Mouse (Mus musculus) liver, embryonic 13.5 days (tissue): ENCODE measurements at regions not wholly inside any gene's neighbourhood (a gene's known extent, or its start where the extent isn't known, plus 50 kb on each side); places are given as distances from the start of the nearest gene placed in this dataset.

Experiments used
- ATAC-seq: fragments of 200-750 bp; cut with Nextera tagmentation; 2 replicates; pipeline ENCODE4 v1.8.0; 2017; ENCODE audit warnings: low read depth, mild to moderate bottlenecking, moderate number of reproducible peaks, moderate library complexity
- DNase-seq: peaks from one replicate; pipeline ENCODE4 v3.0.0; 2022
- H3K27ac ChIP-seq: fragments of 300-500 bp; sonication (generic); 2 replicates; pipeline ENCODE4 v1.5.1; 2015; ENCODE audit warnings: moderate library complexity, mild to moderate bottlenecking, inconsistent platforms
- H3K27me3 ChIP-seq: fragments of 300-500 bp; sonication (generic); 2 replicates; pipeline ENCODE4 v1.6.1; 2015; ENCODE audit warnings: mild to moderate bottlenecking, inconsistent platforms
- H3K36me3 ChIP-seq: fragments of 300-500 bp; sonication (generic); 2 replicates; pipeline ENCODE4 v1.6.1; 2015; ENCODE audit warnings: mild to moderate bottlenecking, inconsistent platforms
- H3K4me1 ChIP-seq: fragments of 300-500 bp; sonication (generic); replicated peaks from 2 replicates; pipeline ENCODE4 v1.6.1; 2015; ENCODE audit warnings: inconsistent platforms
- H3K4me2 ChIP-seq: fragments of 300-500 bp; sonication (generic); 2 replicates; pipeline ENCODE4 v1.6.1; 2015; ENCODE audit warnings: inconsistent platforms, mild to moderate bottlenecking, moderate library complexity
- H3K4me3 ChIP-seq: fragments of 300-500 bp; sonication (generic); replicated peaks from 2 replicates; pipeline ENCODE4 v1.5.1; 2015; ENCODE audit warnings: mild to moderate bottlenecking, inconsistent platforms
- H3K9ac ChIP-seq: fragments of 300-500 bp; sonication (generic); 2 replicates; pipeline ENCODE4 v1.6.1; 2015; ENCODE audit warnings: mild to moderate bottlenecking, inconsistent platforms
- H3K9me3 ChIP-seq: fragments of 300-500 bp; sonication (generic); replicated peaks from 2 replicates; pipeline ENCODE4 v1.6.1; 2016; ENCODE audit warnings: inconsistent platforms
- WGBS: fragments of 180-500 bp; shearing (Covaris S2); methylation state at CpG from one replicate; pipeline ENCODE4 v1.1.7; 2015; ENCODE audit not compliant: insufficient replicate concordance; 5-methylcytosine and 5-hydroxymethylcytosine counted together

GRCm38 (mm10) chr15:16404077-16404476 lies 324.5 kb upstream of the Cdh9 start:
- WGBS = 70% methylated on average over 5 of the region's 5 CpGs
- DNase-seq = no peak
- H3K4me1 ChIP-seq = no peaks in the 10 kb centered on the region
- H3K4me3 ChIP-seq = no peak overlapping the region
- no peak overlapping the region for H3K4me2 ChIP-seq
- no peak overlapping the region for H3K9ac ChIP-seq
- no peak overlapping the region for H3K27ac ChIP-seq
- H3K27me3 ChIP-seq = no peaks in the 10 kb centered on the region
- no peaks in the 10 kb centered on the region for H3K36me3 ChIP-seq
- no peak for ATAC-seq
- no peaks in the 10 kb centered on the region for H3K9me3 ChIP-seq

GRCm38 (mm10) chr15:16406203-16406602 lies 322.4 kb upstream of the Cdh9 start:
- Histone ChIP-seq H3K4me1 (no peaks in the 10 kb centered on the region), H3K4me3 (no peak overlapping the region), H3K36me3 (no peaks in the 10 kb centered on the region), H3K4me2 (no peak overlapping the region), H3K9me3 (no peaks in the 10 kb centered on the region), H3K9ac (no peak overlapping the region), H3K27ac (no peak overlapping the region), H3K27me3 (no peaks in the 10 kb centered on the region)
- ATAC-seq = no peak
- no peak for DNase-seq

GRCm38 (mm10) chr15:16411686-16412085 lies 316.9 kb upstream of the Cdh9 start:
- H3K4me2 ChIP-seq = no peak overlapping the region
- H3K9ac ChIP-seq = no peak overlapping the region
- H3K9me3 ChIP-seq = no peaks in the 10 kb centered on the region
- no peaks in the 10 kb centered on the region for H3K4me1 ChIP-seq
- H3K4me3 ChIP-seq = no peak overlapping the region
- H3K27me3 ChIP-seq = no peaks in the 10 kb centered on the region
- H3K36me3 ChIP-seq = no peaks in the 10 kb centered on the region
- WGBS = 61% methylated on average over 1 of the region's 1 CpGs
- ATAC-seq = no peak
- no peak overlapping the region for H3K27ac ChIP-seq
- DNase-seq = no peak

GRCm38 (mm10) chr15:16417719-16418118 lies 310.8 kb upstream of the Cdh9 start:
- WGBS = 48% methylated on average over 3 of the region's 3 CpGs
- Histone ChIP-seq H3K4me2 (no peak overlapping the region), H3K9ac (no peak overlapping the region), H3K27ac (no peak overlapping the region), H3K4me1 (no peaks in the 10 kb centered on the region), H3K4me3 (no peak overlapping the region), H3K9me3 (no peaks in the 10 kb centered on the region), H3K36me3 (no peaks in the 10 kb centered on the region), H3K27me3 (no peaks in the 10 kb centered on the region)
- DNase-seq (no peak), ATAC-seq (no peak)

GRCm38 (mm10) chr15:16423019-16423418 lies 305.5 kb upstream of the Cdh9 start:
- Histone ChIP-seq H3K36me3 (no peaks in the 10 kb centered on the region), H3K9ac (no peak overlapping the region), H3K9me3 (no peaks in the 10 kb centered on the region), H3K27ac (no peak overlapping the region), H3K4me1 (no peaks in the 10 kb centered on the region), H3K4me2 (no peak overlapping the region), H3K4me3 (no peak overlapping the region), H3K27me3 (no peaks in the 10 kb centered on the region)
- no peak for DNase-seq
- no peak for ATAC-seq
- WGBS = 47% methylated on average over 3 of the region's 3 CpGs

- no peak for DNase-seq
- no peak overlapping the region for H3K4me2 ChIP-seq
- H3K9me3 ChIP-seq = no peaks in the 10 kb centered on the region
- no peak overlapping the region for H3K4me3 ChIP-seq
- no peaks in the 10 kb centered on the region for H3K4me1 ChIP-seq
- H3K27me3 ChIP-seq = no peaks in the 10 kb centered on the region
- no peak overlapping the region for H3K9ac ChIP-seq
- ATAC-seq = no peak
- H3K27ac ChIP-seq = no peak overlapping the region
- no peaks in the 10 kb centered on the region for H3K36me3 ChIP-seq
These were observed 281.9 kb upstream of the Cdh9 start for GRCm38 (mm10) chr15:16446631-16447030.

- no peaks in the 10 kb centered on the region for H3K9me3 ChIP-seq
- H3K9ac ChIP-seq = no peak overlapping the region
- 23% methylated on average over 3 of the region's 3 CpGs for WGBS
- no peaks in the 10 kb centered on the region for H3K4me1 ChIP-seq
- no peak overlapping the region for H3K27ac ChIP-seq
- H3K36me3 ChIP-seq = no peaks in the 10 kb centered on the region
- ATAC-seq (no peak), DNase-seq (no peak)
- H3K27me3 ChIP-seq = no peaks in the 10 kb centered on the region
- H3K4me2 ChIP-seq = no peak overlapping the region
- no peak overlapping the region for H3K4me3 ChIP-seq
These were observed 237.3 kb upstream of the Cdh9 start for GRCm38 (mm10) chr15:16491238-16491637.

GRCm38 (mm10) chr15:16492871-16493270 lies 235.7 kb upstream of the Cdh9 start:
- Histone ChIP-seq H3K9me3 (no peaks in the 10 kb centered on the region), H3K27ac (no peak overlapping the region), H3K4me1 (no peaks in the 10 kb centered on the region), H3K9ac (no peak overlapping the region), H3K27me3 (no peaks in the 10 kb centered on the region), H3K4me2 (no peak overlapping the region), H3K36me3 (no peaks in the 10 kb centered on the region), H3K4me3 (no peak overlapping the region)
- 43% methylated on average over 2 of the region's 2 CpGs for WGBS
- no peak for ATAC-seq
- DNase-seq = no peak

GRCm38 (mm10) chr15:16520556-16520955 lies 208.0 kb upstream of the Cdh9 start:
- WGBS = 42% methylated on average over 4 of the region's 4 CpGs
- DNase-seq = no peak

GRCm38 (mm10) chr15:16532587-16532986 lies 196.0 kb upstream of the Cdh9 start:
- Histone ChIP-seq H3K27me3 (no peaks in the 10 kb centered on the region), H3K4me2 (no peak overlapping the region), H3K27ac (no peak overlapping the region), H3K4me3 (no peak overlapping the region), H3K36me3 (no peaks in the 10 kb centered on the region), H3K4me1 (no peaks in the 10 kb centered on the region), H3K9ac (no peak overlapping the region), H3K9me3 (no peaks in the 10 kb centered on the region)
- 69% methylated on average over 6 of the region's 6 CpGs for WGBS
- no peak for DNase-seq
- no peak for ATAC-seq

More at GRCm38 (mm10) chr15:16520556-16520955, 208.0 kb upstream of the Cdh9 start:
- H3K4me1 ChIP-seq = no peaks in the 10 kb centered on the region
- H3K4me3 ChIP-seq = no peak overlapping the region
- no peak overlapping the region for H3K27ac ChIP-seq
- no peaks in the 10 kb centered on the region for H3K9me3 ChIP-seq
- ATAC-seq = no peak
- no peaks in the 10 kb centered on the region for H3K27me3 ChIP-seq
- H3K36me3 ChIP-seq = no peaks in the 10 kb centered on the region
- H3K4me2 ChIP-seq = no peak overlapping the region
- no peak overlapping the region for H3K9ac ChIP-seq

- Histone ChIP-seq H3K4me3 (no peak overlapping the region), H3K36me3 (no peaks in the 10 kb centered on the region), H3K27ac (no peak overlapping the region), H3K27me3 (no peaks in the 10 kb centered on the region), H3K9ac (no peak overlapping the region), H3K4me1 (no peaks in the 10 kb centered on the region), H3K4me2 (no peak overlapping the region), H3K9me3 (no peaks in the 10 kb centered on the region)
- ATAC-seq = no peak
- 21% methylated on average over 1 of the region's 1 CpGs for WGBS
- no peak for DNase-seq
These were observed 187.3 kb upstream of the Cdh9 start for GRCm38 (mm10) chr15:16541226-16541625.

GRCm38 (mm10) chr15:16555173-16555572 lies 173.4 kb upstream of the Cdh9 start:
- no peak overlapping the region for H3K4me2 ChIP-seq

GRCm38 (mm10) chr15:16556338-16556737 lies 172.2 kb upstream of the Cdh9 start:
- Histone ChIP-seq H3K4me3 (no peak overlapping the region), H3K4me1 (no peaks in the 10 kb centered on the region), H3K9ac (no peak overlapping the region), H3K27ac (no peak overlapping the region), H3K4me2 (no peak overlapping the region), H3K36me3 (no peaks in the 10 kb centered on the region), H3K9me3 (no peaks in the 10 kb centered on the region), H3K27me3 (no peaks in the 10 kb centered on the region)
- WGBS = 79% methylated on average over 9 of the region's 9 CpGs
- ATAC-seq = no peak
- no peak for DNase-seq

More at GRCm38 (mm10) chr15:16555173-16555572, 173.4 kb upstream of the Cdh9 start:
- Histone ChIP-seq H3K9ac (no peak overlapping the region), H3K4me1 (no peaks in the 10 kb centered on the region), H3K36me3 (no peaks in the 10 kb centered on the region), H3K4me3 (no peak overlapping the region), H3K27ac (no peak overlapping the region), H3K27me3 (no peaks in the 10 kb centered on the region), H3K9me3 (no peaks in the 10 kb centered on the region)
- WGBS = 38% methylated on average over 2 of the region's 2 CpGs
- ATAC-seq (no peak), DNase-seq (no peak)
